22 mouse cellular contexts compared by ENCODE assay signal in genomic region chr7:117430361-117430935, GRCm38 (mm10). TPM values are rescaled to one million over a fixed set of nuclear protein-coding genes. Genes with fewer than 3 reads are reported as not detected.
DNase-seq lines count a peak whose midpoint lies in the region; ATAC-seq and TF ChIP-seq lines count a peak whose summit lies in the region.
"Had no signal": no experiment of that assay in that cellular context is flagged by ENCODE, and none has a peak within 500 bp of the region (broad histone marks: within the 10 kb centered on the region; RNA-seq: fewer than 3 reads in every experiment).

No protein-coding gene starts in this region.

- DNase-seq in gastrocnemius, adult 2 months = peak; percentile 60
- no peak for DNase-seq in gastrocnemius, adult 8-10 months (ENCODE audit: low spot score in 2 of 2)
- no peak for DNase-seq in layer of hippocampus, adult 2 months (ENCODE audit: low spot score in 2 of 2)
- no peak for DNase-seq in layer of hippocampus, postnatal 25 days (ENCODE audit: extremely low spot score in 1 of 2, low spot score in 1 of 2)
- DNase-seq in induced T-regulatory cell, adult 2 months (ENCODE audit: low read depth) = peak; percentile 47
- DNase-seq in forebrain, embryonic 10.5 days (ENCODE audit: extremely low spot score, low spot score) = no peak
- DNase-seq: adrenal gland, postnatal 14 days; cerebellum, adult 11-12 months; cerebellum, adult 9-11 months; gastrocnemius, postnatal 25 days; heart, adult 18-20 months; heart, postnatal 10 days; heart, postnatal 4 days had no signal

- no peaks in the 10 kb centered on the region for H3K36me3 ChIP-seq in forebrain, embryonic 10.5 days (replicated peaks)
- H3K36me3 ChIP-seq: embryonic facial prominence, embryonic 10.5 days; forebrain, embryonic 15.5 days; hindbrain, embryonic 13.5 days had no signal

- peak overlapping the region; percentile 65 for H3K27ac ChIP-seq in gastrocnemius, adult 2 months
- peak overlapping the region; percentile 28; the same call in 1 of the 2 replicates for H3K27ac ChIP-seq in layer of hippocampus, adult 2 months
- no peak overlapping the region for H3K27ac ChIP-seq in forebrain, embryonic 10.5 days
- H3K27ac ChIP-seq: embryonic facial prominence, embryonic 10.5 days; hindbrain, embryonic 13.5 days; hindbrain, postnatal 0 days had no signal

- H3K4me3 ChIP-seq in gastrocnemius, adult 2 months = no peak overlapping the region
- no peak overlapping the region for H3K4me3 ChIP-seq in layer of hippocampus, adult 2 months
- H3K4me3 ChIP-seq in forebrain, embryonic 10.5 days = no peak overlapping the region
- H3K4me3 ChIP-seq: embryonic facial prominence, embryonic 10.5 days; forebrain, embryonic 15.5 days; hindbrain, embryonic 13.5 days had no signal

- no peaks in the 10 kb centered on the region for H3K9me3 ChIP-seq in forebrain, embryonic 10.5 days
- H3K9me3 ChIP-seq: embryonic facial prominence, embryonic 10.5 days; forebrain, embryonic 15.5 days; hindbrain, embryonic 13.5 days had no signal

- 92% methylated on average over 5 of the region's 5 CpGs for WGBS in forebrain, embryonic 10.5 days

- H3K27me3 ChIP-seq in forebrain, embryonic 10.5 days (ENCODE audit: poor library complexity, severe bottlenecking) = no peaks in the 10 kb centered on the region
- H3K27me3 ChIP-seq: CH12.LX; forebrain, embryonic 15.5 days; hindbrain, embryonic 13.5 days; Patski had no signal

- peak; percentile 16; the same call in 1 of the 2 replicates for TF ChIP-seq CTCF in gastrocnemius, adult 2 months (IDR thresholded peaks at IDR 0.05)
- TF ChIP-seq CTCF in layer of hippocampus, adult 2 months (conservative IDR thresholded peaks at IDR 0.05) = peak; percentile 19

- intact Hi-C loops in gastrocnemius, adult 2 months (cut with DNase I) = no loop called here

- H3K4me1 ChIP-seq in forebrain, embryonic 10.5 days = peaks cover 44% of the 10 kb centered on the region

- peak; percentile 74 for ATAC-seq in megakaryocyte-erythroid progenitor cell, adult 5-6 weeks (replicated peaks; ENCODE audit: low FRiP score, low TSS enrichment, poor library complexity, severe bottlenecking)
- ATAC-seq: activated CD4-positive, CD25-positive, alpha-beta regulatory T cell, adult 4 months; forebrain, embryonic 15.5 days; hindbrain, postnatal 0 days; intestine, embryonic 16.5 days; Patski had no signal

RNA-seq across cellular contexts. Expression of gene Xylt1, which starts 49.7 kb away (rescaled TPM):
- 1 to 10 TPM; 5.5 to 9.5 TPM for total RNA-seq in gastrocnemius, adult 2 months (2021)
- total RNA-seq in gastrocnemius, adult 8-10 months (2022) = 1 to 10 TPM; 6.1 to 9.9 (median 7.3) TPM
- total RNA-seq in layer of hippocampus, adult 2 months (2021) = 10 to 100 TPM; 43.5 to 43.9 TPM
- total RNA-seq in layer of hippocampus, postnatal 25 days (2021) = 10 to 100 TPM; 43.1 to 56.9 TPM
- 14.5 and 21.6 TPM in 2 replicates for total RNA-seq in megakaryocyte-erythroid progenitor cell, adult 5-6 weeks (2014; fragmentation: Nextera tagmentation)
- 12.7 and 13.6 TPM in 2 replicates for total RNA-seq in megakaryocyte-erythroid progenitor cell, adult 5-6 weeks (2017)
- 1.7 and 2.3 TPM in 2 replicates for polyA plus RNA-seq in forebrain, embryonic 10.5 days (2016; fragmentation: Nextera tagmentation; extraction: Ambion mirVana)

Comparison
In these comparisons a context has a peak if more than half of its experiments do, and no peak if none do; other contexts are left out.
1. DNase-seq: peak in gastrocnemius, adult 2 months (single experiment) and induced T-regulatory cell, adult 2 months (single experiment); none in gastrocnemius, adult 8-10 months (0 of 2), layer of hippocampus, adult 2 months (0 of 2), layer of hippocampus, postnatal 25 days (0 of 2) and forebrain, embryonic 10.5 days (single experiment).